Mouse (Mus musculus) heart, postnatal 36 days (tissue): Measurements from ENCODE around the gene Rfx1. TPM values are rescaled to one million over a fixed set of nuclear protein-coding genes. Genes with fewer than 3 reads are reported as not detected.

ENCODE experiments used
- DNase-seq, 2 experiments: peaks; one replicate each; pipeline ENCODE4 v3.0.0; 2021 to 2022
- intact Hi-C: fragments of 180-260 bp; cut with DNase I; formaldehyde crosslinking; loops from one replicate; pipeline ENCODE4 v1.15.1; 2025
- total RNA-seq, 2 experiments: library from RNA; stranded (reverse); gene quantifications; 2 replicates each; pipeline ENCODE4 v1.2.3; 2021

The Rfx1 gene
- total RNA-seq, 2 experiments from 2014 or later = 11.0 to 12.3 TPM

DNA sequence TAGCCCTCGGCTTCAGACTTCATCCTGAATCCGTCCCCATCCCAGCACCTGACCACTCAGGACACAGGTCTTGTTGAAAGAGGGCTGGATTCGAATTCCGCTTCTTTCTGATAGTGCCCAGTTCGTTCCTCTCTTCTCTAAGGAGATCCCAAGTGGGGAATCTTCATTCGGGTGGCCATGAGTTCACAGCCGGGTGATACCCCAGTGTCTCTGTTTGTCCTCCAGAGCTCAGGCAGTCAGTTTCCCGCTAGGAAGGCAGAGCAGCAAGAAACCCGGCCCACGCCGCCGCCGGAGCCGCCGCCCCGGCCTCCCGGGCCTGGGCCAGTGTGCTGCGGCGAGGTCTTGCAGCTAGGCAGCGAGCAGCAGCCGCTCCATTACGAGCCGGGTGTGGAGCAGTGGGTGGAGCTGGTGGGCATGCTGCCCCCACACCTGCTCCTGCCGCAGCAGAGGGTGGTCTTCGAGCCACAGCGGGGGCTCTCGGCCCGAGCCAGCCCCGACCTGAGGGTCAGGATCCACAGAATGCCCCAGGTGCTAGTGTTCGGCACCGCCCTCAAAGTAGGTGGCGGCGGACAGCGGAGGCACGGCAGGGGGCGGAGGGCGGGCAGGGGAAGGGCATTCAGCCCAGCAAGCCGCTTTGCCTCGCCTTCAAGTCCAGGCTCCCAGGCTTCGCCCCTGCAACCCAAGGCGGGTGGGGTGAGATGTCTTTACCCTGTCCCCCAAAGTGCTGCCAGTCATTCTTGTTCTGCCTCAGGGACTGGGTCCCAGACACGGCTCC is 17.9 kb downstream of the Rfx1 start:
- no peak for DNase-seq
- intact Hi-C loops = no loop called here

DNA sequence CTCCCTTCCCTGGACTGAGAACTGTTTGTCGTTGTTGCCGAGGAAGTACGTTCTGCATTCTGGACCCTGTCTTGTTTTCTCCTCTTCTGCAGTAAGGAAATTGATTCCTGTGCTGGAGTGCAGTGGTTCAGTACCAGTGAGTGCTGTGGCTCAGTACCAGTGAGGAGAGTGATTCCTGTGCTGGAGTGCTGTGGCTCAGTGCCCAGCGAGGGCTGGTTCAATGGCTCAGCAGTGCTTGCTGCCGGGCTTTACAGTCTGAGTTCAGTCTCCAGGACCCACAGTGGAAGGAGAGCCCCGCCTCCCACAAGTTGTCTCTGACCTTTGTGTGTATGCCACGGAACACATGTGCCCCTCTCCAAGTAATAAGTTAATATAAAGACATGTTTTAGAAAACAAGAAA is 20.5 kb downstream of the Rfx1 start:
- intact Hi-C loops = no loop called here
- DNase-seq = no peak

DNA sequence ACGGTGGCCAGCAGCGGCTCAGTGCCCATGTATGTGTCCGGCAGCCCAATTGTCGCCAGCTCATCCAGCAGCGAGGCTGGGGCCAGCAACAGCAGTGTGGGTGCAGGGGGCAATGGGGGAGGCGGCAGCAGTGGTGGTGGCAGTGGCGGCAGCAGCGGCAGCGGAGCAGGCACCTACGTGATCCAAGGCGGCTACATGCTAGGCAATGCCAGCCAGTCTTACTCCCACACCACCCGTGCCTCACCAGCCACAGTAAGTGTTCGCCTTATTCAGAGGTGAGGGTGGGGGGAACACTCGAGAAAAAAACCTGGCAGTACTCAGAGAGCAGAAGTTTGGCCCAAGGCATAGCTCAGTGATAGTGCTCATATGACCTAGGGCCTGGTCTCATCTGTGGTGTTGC is 21.2 kb downstream of the Rfx1 start:
- DNase-seq = no peak
- intact Hi-C loops = no loop called here

DNA sequence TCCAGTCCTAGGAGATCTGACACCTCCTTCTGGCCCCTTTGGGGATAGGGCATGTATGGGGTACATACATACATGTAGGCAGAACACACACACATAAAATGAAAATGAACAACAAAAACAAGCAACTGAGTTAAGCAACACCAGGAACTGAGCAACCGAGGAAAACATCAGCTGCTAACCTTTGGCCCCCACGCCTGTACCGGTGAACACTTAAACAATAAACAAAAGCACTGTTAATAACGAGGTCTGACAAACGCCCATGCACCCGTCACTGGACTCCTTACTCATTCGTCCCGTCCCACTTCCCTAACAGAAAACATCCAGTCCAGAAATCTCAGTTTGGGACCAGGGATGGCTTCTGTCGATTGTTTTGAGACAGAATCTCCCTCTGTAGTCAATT is 22.6 kb downstream of the Rfx1 start:
- intact Hi-C loops = no loop called here
- no peak for DNase-seq

DNA sequence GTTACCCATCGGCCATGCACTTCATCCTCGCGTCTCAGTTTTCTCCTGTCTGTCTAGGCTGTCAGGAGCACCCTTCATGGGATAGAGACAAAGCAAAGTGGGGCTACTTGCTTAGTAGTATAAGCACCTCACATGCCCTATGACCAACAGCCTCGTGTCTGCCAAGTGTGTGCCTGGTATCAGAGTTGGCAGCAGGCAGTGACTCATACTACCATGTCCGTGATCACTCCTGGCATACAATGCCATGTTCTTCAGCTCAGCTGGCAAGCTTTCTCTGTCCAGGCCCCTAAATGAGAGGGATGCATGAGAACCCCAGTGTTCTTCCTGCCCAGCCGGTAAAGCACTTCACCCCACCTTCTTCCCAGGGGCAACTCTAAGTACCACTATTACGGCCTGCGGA is 24.0 kb downstream of the Rfx1 start:
- no peak for DNase-seq
- intact Hi-C loops = no loop called here

DNA sequence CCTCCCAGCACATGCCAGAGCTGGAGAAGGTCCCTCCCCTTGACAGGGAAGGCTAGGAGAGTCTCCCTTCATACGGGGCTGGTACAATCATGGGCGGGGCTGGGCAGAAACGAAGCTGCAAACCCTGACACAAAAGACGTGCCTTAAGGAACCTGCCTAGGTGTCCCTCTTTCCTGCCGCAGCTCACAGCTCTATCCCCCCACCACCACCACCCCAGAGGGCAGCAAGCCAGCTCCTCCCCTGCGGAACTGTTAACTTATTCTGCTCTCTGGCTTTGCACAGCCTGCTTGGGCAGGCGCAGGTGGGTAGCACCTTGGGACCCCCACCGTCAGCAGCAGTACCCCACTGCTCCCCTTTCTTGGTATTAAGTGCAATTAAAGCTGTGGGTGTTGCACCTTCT is 29.4 kb downstream of the Rfx1 start:
- intact Hi-C loops = no loop called here
- DNase-seq = peak in 1 of 2 experiments; percentile 1

DNA sequence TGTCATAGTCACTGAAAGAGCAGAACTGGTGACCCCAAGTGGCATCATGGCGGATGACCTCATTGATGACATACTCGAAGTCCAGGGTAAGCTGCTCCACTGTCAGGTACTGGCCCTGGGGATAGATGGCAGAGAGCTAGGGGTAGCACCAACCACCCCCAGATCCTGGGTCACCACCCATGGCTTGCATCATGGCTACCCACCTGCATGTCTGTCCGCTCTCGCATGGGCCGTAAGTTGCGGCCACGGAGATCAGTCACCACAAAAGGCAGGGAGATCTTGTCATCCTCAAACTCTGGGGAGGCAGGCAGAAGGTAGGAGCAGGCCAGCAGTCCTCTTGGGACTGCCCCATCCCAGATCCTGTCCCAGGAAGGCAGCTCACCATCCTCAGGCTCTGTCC is 31.7 kb downstream of the Rfx1 start:
- DNase-seq = no peak
- intact Hi-C loops = no loop called here

DNA sequence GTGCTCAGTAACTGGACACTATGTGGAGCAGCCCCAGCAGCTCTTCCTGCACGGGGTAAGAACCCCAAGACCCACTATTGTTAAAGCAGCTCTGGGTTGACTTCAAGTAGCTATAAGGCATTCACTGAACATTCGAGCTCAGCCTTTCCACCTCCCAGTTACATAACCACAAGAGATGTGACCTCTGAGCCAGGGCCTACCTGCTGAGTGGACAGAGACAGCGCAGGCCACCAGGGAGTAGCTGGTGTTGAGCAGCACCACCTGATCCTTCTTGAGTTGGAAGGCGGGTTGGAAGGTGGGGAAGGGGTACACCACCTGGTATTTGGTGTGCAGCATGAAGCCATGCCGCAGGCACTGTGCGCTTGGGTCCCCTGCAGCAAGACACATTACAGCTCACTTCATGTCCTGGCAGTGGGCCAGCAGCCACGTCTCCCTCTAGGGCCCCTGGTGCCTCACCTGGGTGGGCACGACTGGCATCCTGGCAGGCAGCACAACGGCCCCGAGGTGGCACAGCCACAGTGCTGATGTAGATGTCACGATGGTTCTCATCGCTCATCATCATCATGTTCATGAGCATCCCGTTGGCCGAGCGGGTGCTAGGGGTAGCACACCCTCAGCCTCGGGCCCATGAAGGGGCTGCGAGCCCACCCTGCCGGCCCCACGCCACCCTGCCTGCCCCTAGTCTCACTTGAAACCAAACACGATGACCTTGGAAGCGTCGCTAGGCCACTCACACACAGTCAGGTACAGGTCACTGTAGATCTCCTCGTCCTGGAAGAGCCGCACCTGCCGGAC is 35.0 kb downstream of the Rfx1 start:
- intact Hi-C loops = loop anchor here (2.0 kb wide), 1 partner anchor 31 kb away; no protein-coding TSS in a partner anchor
- no peak for DNase-seq

DNA sequence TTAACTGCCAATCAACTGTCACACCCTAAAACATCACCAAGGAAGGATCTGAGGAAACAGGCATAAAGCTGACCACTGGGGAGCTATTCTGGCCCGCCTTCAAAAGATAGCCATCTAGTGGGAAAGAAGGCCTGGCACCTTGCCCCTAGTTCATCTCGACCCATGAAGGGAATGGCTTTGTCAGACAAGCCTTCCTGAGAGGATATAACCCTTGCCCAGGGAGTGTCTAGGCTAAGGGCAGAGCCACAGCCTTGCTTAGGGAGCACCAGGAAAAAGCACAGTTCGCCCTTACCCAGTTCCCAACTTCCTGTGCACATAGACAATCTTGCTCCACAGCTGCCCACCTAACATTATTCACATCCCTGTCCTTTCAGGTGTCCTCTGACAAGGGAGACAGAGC is 37.0 kb downstream of the Rfx1 start:
- DNase-seq = no peak
- intact Hi-C loops = loop anchor here (2.0 kb wide), 1 partner anchor 33 kb away; no protein-coding TSS in a partner anchor

DNA sequence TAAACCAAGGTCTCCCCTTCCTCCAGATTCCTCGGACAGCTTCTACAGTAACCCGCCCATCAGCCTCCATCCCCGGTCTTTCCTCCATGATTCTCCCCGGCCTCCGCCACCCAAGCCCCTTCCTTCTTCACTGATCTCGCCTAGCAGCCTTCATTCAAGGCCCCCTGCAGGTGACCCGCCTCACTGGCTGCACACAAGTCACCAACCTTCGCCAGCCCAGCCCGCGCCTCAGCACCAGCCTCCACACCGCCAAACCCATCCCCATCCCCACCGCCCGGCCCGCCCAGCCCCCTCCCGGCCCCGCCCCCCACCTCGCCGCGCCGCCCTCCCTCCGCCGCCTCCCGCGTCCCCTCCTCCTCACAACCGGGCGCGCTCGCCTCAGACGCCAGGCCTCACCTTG is 37.6 kb downstream of the Rfx1 start:
- intact Hi-C loops = loop anchor here (2.0 kb wide), 1 partner anchor 43 kb away; the partner anchor contains the start of gene Cc2d1a
- no peak for DNase-seq

DNA sequence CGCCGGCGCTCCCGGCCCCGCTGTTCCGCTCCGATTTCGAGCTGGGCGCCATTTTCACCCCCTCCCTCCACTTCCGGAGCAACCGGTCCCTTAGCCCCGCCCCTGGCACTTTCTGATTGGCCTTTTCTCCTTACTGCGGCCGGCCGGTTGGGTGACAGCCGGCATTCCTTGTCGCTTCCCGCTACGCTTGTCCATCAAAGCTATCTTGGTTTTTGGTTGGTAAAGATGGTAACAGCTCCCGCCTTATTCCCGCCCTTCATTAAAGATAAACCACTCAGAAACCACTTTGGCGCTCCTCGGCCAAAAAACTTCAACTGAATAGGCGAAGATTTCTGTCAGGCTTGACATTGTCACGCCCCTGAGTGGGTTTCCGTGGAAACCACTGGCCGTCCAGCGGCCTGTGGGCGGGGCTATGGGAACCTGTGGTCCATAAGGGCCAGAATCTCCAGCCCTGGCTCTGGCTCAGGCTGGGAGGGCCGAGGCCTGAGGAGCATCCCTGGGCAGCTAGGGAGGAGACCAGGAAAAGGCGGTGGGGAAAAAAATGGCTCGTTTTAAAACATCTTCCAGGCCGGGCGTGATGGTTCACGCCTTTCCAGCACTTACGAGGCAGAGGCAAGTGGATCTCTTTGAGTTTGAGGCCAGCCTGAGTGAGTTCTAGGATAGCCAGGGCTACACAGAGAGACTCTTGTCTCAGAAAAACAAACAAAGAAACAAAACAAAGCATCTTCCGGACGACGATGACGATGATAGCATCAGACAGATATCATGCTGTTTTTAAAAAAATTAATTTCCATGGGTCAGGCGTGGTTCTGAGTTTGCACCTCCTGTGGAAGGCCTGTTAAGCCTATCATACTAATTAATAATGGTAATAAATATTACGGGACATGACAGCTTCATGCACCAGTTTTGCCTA is 38.3 kb downstream of the Rfx1 start, which contains the start of gene Dcaf15:
Gene Dcaf15, minus strand, starts transcription at position 72 of the 913 bp plus-strand sequence.
- DNase-seq = peak; percentile 95 to 96
- intact Hi-C loops = loop anchor here (2.0 kb wide), 1 partner anchor 42 kb away; the partner anchor contains the start of gene Cc2d1a

DNA sequence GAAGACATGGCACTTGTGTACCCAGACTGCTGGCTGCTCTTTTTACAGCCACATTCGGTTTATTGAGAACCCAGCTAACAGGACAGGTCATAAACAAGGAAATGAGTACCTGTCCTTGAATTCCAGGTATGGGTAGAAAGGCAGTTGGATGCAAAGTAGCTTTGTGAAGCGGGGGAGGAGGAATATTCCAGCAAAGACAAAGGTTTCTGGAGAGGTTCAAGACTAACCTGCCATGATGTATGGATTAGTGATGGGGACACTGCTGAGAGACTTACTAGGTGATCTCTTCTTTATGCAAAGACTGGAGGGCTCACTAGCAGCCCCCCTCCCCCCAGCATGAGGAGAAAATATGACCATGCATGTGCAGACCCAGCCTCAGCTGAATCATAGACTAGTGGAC is 39.0 kb downstream of the Rfx1 start:
- DNase-seq = no peak
- intact Hi-C loops = loop anchor here (2.0 kb wide), 1 partner anchor 41 kb away; the partner anchor contains the start of gene Cc2d1a

DNA sequence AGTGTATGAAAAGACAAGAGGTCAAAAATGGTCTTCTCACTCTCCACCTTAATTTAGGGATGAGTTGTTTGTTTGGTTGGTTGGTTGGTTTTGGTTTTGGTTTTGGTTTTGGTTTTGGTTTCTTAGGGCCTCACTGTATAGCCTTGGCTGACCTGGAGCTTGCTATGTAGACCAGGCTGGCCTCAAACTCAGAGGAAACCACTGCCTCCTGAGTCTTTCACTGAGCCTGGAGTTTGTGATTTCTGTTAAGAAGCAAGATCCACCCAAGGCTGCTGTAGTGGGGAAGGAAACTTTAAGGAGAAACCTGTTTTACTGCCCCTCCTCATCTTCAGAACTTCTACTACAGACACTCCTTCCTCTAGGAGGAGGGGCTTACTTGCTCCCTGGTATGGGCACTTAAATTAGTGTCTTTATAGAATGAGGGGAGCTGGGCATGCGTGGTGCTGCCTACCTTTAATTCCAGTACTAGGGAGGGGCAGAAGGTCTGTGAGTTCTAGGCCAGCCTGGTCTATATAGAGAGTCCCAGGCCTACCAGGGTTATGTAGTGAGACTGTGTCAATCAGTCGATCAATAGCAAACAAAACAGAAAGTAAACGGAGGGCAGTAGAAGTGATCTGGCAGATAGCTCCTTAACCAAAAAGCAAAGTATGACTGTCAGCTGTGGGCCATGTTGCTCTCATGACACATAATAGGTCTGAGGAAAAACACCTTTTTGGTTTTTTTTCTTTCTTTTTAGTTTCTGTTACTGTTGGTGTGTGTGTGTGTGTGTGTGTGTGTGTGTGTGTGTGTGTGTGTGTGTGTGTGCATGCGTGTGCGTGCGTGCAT is 39.8 kb downstream of the Rfx1 start:
- DNase-seq = no peak
- intact Hi-C loops = no loop called here

DNA sequence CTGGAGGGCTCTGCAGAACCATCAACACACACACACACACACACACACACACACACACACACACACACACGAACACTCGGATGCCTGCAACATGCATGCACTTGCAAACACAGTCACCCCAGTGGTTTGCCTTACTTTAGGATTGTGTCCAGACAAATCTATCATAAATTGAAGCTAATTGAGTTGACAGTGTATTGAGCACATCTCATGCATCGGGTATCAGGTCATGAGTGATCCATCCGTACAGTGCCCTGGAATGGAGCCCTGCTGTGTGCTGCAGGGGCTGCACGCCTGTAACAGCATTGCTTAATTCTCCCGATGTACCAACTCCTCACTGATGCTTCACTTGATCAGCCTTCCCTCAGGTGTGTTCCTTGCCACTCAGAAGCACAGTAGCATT is 49.0 kb downstream of the Rfx1 start:
- intact Hi-C loops = no loop called here
- DNase-seq = no peak

DNA sequence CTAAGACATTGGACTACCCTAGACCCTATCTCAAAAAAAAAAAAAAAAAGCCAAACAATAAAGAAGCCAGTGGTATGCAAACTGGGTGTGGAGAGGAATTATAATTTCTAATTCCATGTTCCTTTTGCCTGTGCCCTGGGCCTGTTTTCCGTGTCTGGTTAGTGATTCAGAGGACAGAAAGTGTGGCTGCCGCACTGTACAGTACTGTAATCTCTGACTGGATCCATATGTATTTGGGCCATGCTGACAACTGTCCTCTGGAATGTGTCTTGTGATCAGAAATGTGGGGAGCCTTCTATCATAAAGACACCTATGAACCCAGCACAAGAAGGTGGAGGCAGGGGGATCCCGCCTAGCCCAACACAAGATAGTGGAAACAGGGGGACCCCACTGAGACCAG is 55.5 kb downstream of the Rfx1 start:
- intact Hi-C loops = no loop called here
- no peak for DNase-seq

DNA sequence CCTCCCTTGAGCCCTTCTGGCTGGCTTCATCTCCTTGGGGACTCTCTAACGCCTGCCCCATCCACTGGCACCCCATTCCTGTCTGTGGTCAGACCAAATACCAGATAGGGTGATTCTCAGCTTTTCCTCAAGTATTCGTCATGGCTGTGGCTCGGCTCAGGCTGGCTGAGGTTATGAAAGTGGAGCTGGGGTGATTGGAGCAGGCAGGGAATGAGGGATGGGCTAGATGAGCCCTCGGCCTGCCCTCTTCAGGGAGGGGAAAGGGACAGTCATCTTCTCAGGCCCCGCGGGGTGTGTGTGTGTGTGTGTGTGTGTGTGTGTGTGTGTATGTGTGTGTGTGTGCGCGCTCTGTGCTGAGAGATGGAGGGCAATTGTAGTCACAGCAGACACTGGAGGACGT is 59.0 kb downstream of the Rfx1 start, which contains the start of gene Podnl1:
Gene Podnl1, plus strand, starts transcription at position 334 of the 400 bp plus-strand sequence.
- DNase-seq = no peak
- intact Hi-C loops = no loop called here

DNA sequence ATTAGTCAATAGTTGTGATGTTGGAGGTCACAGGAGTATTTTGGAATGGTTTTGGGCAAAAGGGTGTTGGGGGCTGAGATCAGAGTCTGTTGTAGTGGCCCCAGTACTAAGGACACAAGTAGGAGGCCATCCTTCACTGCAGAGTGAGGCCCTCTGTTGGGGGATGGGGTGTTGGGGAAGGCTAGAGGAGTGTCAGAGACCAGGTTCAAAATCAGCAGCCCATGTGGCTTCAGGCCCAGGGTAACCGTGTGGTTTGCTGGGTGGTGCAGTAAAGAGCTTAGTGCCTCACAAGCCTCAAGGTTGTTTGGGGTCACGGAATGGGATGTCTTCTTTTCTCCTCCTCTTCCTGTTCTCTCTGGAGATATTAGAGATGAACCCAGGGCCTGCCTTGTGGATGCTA is 60.1 kb downstream of the Rfx1 start:
- no peak for DNase-seq
- intact Hi-C loops = no loop called here

DNA sequence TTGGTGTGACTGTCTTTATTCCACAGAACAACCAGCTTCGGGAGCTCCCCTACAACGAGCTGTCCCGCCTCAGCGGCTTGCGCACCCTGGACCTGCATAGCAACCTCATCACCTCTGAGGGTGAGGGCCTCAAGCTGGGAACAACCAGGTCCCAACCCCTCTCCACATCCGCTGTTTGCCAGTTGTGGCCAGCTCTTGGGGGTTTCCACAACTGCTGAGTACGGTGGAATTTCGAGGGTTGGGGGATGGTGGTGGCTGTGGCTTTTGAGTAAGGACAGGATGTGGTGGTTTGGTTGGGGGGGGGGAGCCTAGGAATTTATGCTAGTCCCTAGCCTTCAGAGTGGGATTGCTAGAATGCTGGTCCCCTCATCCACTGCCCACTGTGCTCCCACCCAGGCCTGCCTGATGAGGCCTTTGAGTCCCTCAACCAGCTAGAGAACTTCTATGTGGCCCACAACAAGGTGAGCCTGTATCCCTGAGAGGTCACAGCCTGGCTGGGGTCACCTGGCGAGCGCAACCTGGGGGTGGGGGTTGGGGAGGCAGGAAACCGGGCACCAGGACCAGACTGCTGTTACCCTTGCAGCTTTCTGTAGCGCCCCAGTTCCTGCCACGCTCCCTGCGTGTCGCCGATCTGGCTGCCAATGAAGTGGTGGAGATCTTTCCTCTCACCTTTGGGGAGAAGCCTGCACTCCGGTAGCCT is 60.7 kb downstream of the Rfx1 start:
- no peak for DNase-seq
- intact Hi-C loops = no loop called here

DNA sequence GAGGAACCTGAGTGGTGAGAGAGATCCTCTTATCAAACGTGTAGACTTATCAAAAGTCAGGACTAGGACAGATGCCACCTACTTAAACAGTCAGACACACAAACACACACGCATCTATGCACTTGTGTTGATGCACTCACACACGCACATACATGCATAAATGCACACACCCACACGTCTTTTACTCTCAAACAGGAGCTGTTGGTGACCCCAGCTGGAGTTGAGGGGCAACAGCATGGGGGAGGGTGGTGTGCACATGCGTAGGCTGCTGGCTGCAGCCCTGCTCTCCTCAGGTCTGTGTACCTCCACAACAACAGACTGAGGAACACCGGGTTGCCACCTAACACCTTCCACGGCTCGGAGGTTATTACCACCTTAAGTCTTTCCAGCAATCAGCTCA is 61.6 kb downstream of the Rfx1 start:
- intact Hi-C loops = no loop called here
- DNase-seq = no peak
